In genomic region chr3:130449864-130450263, GRCm38 (mm10) we compare ENCODE assay signal across 18 mouse cellular contexts.
"Had no signal": no experiment of that assay in that cellular context is flagged by ENCODE, and none has a peak within 500 bp of the region (broad histone marks: within the 10 kb centered on the region; RNA-seq: fewer than 3 reads in every experiment).

No protein-coding gene starts in this region.

- DNase-seq: kidney, adult 2 months; kidney, postnatal 36 days; layer of hippocampus, adult 9-11 months; layer of hippocampus, postnatal 36 days; lung, adult 2 months; lung, postnatal 10 days; lung, postnatal 4 days; right cerebral cortex, postnatal 4 days; spleen, adult 18-20 months; thymus, adult 2 months; thymus, postnatal 25 days had no signal

- H3K4me1 ChIP-seq: kidney, embryonic 15.5 days; neural tube, embryonic 15.5 days; stomach, embryonic 15.5 days had no signal

- H3K27me3 ChIP-seq: kidney, embryonic 15.5 days; limb, embryonic 13.5 days; midbrain, embryonic 12.5 days; neural tube, embryonic 15.5 days; stomach, embryonic 15.5 days had no signal

- H3K4me3 ChIP-seq: kidney, embryonic 15.5 days; limb, embryonic 13.5 days; midbrain, embryonic 12.5 days; neural tube, embryonic 15.5 days; stomach, embryonic 15.5 days had no signal

- ATAC-seq: intestine, embryonic 16.5 days had no signal

- H3K36me3 ChIP-seq: kidney, embryonic 15.5 days; limb, embryonic 13.5 days; midbrain, embryonic 12.5 days; neural tube, embryonic 15.5 days; stomach, embryonic 15.5 days had no signal

- H3K27ac ChIP-seq: kidney, embryonic 15.5 days; limb, embryonic 13.5 days; liver, embryonic 14.5 days; midbrain, embryonic 12.5 days; neural tube, embryonic 15.5 days; stomach, embryonic 15.5 days had no signal

- H3K9ac ChIP-seq: kidney, embryonic 15.5 days; limb, embryonic 13.5 days; liver, embryonic 14.5 days; midbrain, embryonic 12.5 days; neural tube, embryonic 15.5 days; stomach, embryonic 15.5 days had no signal

- H3K9me3 ChIP-seq: kidney, embryonic 15.5 days; limb, embryonic 13.5 days; midbrain, embryonic 12.5 days; neural tube, embryonic 15.5 days; stomach, embryonic 15.5 days had no signal

- H3K4me2 ChIP-seq: kidney, embryonic 15.5 days; limb, embryonic 13.5 days; midbrain, embryonic 12.5 days; neural tube, embryonic 15.5 days; stomach, embryonic 15.5 days had no signal
